Mouse (Mus musculus) gastrocnemius, postnatal 4 days (tissue): ENCODE data around the gene Ttc7b. TPM values are rescaled to one million over a fixed set of nuclear protein-coding genes. Genes with fewer than 3 reads are reported as not detected.
A peak's percentile ranks its signal among the peaks of the same experiment; 100 is the strongest.

ENCODE experiments used
- DNase-seq, 2 experiments: peaks; one replicate each; pipeline ENCODE4 v3.0.0; 2021 to 2022; ENCODE audit warnings: low spot score in 2 of 2, mixed read lengths in 2 of 2
- total RNA-seq, 2 experiments: library from RNA; stranded (reverse); gene quantifications; 2 replicates each; pipeline ENCODE4 v1.2.3; 2021

The Ttc7b gene
- total RNA-seq, 2 experiments from 2014 or later = 56.6 to 59.0 TPM

DNA sequence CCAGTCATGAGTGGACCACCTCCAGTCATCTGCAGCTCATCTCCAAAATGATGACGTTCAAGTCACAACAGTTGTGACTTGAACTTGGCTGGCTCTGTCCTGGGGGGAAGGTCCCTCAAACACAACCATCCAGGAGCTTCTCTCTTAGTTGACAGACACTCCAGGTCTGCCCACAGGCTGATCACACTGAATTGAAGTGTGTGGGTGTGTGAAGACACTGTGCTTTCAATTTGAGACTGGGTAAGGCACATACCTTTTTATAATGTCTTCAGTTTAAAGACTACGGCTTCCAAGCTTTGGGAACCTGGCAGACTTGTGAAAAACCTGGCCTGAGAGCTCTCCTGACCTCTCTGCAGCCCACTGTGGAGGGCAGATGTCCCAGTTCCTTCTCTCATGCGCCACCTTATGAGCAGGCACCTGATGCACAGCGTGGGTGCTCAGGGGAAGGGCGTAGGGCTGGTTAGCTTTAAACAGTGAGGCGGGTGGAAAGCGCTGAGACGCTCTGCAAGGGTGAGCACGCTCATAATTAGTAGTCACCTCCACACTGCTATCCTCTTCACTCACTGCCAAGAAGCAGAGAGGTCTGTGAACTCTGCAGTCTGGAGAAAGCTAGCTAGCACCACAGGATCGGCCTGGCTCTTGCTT is 28.5 kb downstream of the Ttc7b start:
- no peak for DNase-seq

DNA sequence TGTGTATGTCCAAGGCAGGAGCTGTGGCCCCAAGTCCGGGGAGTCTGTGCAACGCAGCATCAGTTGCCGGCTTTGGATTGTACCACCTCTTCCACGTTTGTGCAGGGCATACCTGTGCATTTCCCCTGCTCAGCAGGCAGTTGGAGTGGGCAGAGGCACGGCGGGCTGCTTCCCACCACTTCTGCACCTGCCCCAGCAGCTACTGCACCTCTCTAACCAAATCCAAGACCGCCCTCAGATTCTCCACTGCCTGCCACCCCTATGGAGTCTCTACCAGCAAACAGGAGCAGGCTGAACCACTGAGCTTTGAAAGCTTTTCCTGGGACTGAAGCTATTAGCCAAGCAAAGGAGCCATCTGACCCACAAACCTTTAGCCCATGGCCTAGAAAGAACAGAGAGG is 30.8 kb downstream of the Ttc7b start:
- no peak for DNase-seq

- DNase-seq = no peak
Measured at GRCm38 (mm10) chr12:100488368-100488767, 32.3 kb downstream of the Ttc7b start.

DNA sequence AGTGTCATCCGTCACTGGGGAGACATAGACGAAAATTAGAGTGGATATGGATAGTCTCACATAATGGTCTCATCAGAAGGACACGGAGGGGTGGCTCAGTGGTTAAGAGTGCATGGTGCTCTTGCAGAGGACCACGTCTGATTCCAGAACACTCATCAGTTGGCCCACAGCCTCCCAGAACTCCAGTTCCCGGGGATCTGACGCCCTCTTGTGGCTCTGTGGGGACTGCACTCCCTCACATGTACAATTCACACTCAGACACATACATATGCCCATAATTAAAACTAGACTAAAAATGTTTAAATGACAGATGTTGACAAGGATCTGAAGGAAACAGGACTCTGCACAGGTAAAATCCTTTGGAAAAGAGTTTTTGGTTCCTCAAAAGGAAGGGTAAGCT is 34.4 kb downstream of the Ttc7b start:
- DNase-seq = no peak

- DNase-seq = no peak
Measured at GRCm38 (mm10) chr12:100483054-100483453, 37.6 kb downstream of the Ttc7b start.

GRCm38 (mm10) chr12:100482255-100482654 is 38.4 kb downstream of the Ttc7b start:
- no peak for DNase-seq

GRCm38 (mm10) chr12:100481443-100482026 is 39.1 kb downstream of the Ttc7b start:
- no peak for DNase-seq

- DNase-seq = no peak
Measured at GRCm38 (mm10) chr12:100480642-100481442, 39.8 kb downstream of the Ttc7b start.

DNA sequence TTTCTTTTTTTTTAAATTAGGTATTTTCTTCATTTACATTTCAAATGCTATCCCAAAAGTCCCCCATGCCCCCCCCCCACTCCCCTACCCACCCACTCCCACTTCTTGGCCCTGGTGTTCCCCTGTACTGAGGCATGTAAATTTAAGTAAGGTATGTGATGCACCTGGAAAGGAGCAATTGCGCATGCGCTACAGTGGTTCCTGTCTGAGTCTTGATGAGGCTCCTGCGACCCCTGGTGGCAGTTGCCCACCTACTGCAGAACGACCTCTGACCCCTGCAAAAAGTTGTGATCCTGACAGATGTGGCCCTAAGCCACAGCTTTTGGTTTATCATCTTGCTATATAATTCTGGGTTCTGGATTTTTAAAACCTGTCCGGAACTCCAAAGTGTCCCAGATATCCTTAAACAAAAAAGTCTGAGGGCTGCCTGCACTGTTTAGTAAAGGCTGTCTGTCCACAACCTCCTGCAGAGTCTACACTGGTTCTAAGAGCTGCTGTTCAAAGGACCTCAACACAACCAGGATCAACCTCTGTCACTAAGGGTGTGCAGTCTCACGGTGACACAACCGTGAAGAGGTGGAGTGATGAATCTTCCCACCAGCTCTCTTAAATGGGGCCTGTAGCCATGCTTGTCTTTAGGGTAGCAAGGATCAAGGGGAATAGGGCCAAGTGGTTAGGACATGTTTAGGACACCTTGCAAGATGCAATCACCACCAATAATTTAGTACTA is 40.6 kb downstream of the Ttc7b start:
- DNase-seq = peak; percentile 41 to 62

DNA sequence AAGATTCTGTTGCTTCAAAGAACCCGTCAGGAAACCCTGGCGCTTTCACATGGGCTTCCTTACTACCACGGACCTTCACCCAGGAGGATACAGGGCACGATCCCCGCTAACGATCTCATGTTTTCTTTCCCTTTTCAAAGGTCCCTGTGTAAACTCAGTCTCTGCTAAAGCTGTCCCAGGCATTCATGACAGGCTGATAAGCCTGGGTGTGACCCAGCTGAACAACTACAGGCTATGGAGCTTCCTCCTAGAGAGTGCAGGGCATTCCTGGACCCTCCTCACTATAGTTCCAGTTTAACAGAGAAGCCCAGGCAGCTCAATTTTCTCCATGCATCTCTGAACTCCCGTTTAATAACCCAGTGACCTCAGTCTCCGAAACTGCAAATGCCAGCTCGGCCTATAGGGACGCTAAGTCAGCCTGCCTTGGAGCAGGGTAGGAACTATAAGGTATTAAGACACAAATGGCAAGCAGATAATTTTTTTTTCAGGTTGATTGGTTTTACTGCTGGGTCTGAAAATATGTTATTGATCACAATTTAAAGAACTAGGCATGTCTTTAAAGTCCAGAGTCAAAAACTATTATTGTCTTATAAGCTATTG is 41.3 kb downstream of the Ttc7b start:
- no peak for DNase-seq

GRCm38 (mm10) chr12:100478615-100479014 is 42.0 kb downstream of the Ttc7b start:
- no peak for DNase-seq

DNA sequence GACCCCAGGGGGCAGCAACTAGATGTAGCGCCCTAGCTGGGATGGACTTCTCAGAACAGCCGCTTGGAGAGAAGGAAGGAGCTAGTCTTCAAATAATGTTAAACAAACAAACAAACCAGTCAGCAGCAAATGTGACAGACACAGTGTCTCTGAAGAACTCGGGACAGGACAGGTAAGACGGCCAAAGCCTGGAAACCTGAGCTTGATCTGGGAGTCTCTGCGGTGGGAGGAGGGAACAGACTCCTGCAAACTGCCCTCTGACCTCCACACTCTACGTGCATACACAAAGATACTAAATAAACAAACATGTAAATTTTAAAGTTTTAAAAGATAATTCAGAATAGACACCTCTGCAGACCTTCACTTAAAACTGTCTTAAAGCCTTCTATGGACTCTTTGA is 42.5 kb downstream of the Ttc7b start:
- no peak for DNase-seq

GRCm38 (mm10) chr12:100477474-100477873 is 43.2 kb downstream of the Ttc7b start:
- DNase-seq = no peak

GRCm38 (mm10) chr12:100476351-100476750 is 44.3 kb downstream of the Ttc7b start:
- DNase-seq = no peak

DNA sequence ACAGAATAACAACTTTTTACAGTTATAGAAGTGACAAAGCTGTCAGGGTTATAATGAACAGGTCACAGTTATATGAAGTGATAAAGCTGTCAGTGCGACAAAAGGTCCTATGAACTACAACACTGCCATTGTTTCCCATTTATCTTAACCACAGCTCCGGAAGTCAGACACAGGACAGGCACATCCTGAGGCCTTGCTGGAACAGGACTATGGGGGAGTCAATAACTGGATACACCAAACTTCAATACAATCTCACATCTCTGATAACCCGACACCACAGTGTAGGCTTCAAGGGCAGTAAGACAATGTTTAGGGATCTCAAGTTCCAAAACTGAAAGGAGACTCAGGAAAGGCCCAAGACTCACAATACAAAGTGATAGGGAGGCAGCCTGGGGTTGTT is 45.1 kb downstream of the Ttc7b start:
- DNase-seq = no peak

GRCm38 (mm10) chr12:100474661-100475321 is 45.8 kb downstream of the Ttc7b start:
- no peak for DNase-seq

DNA sequence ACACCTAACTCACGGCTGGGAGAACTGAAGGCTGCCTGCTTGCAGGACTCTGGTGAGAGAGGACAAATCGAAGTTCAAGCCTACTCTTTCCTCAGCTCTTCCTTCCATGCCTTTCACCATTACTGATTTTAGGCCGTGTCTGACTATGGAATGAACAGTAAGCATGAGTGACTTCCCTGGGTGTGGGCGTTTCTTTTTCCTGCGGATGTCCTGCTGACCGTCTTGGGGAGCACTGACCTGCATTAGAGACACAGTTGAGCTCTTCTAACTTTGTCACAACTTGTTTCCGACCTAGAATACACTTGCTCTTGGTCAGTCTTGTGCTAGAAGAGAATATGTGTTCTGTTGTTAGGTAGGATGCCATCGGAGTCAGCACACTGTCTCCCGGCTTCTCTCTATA is 50.3 kb downstream of the Ttc7b start:
- no peak for DNase-seq

DNA sequence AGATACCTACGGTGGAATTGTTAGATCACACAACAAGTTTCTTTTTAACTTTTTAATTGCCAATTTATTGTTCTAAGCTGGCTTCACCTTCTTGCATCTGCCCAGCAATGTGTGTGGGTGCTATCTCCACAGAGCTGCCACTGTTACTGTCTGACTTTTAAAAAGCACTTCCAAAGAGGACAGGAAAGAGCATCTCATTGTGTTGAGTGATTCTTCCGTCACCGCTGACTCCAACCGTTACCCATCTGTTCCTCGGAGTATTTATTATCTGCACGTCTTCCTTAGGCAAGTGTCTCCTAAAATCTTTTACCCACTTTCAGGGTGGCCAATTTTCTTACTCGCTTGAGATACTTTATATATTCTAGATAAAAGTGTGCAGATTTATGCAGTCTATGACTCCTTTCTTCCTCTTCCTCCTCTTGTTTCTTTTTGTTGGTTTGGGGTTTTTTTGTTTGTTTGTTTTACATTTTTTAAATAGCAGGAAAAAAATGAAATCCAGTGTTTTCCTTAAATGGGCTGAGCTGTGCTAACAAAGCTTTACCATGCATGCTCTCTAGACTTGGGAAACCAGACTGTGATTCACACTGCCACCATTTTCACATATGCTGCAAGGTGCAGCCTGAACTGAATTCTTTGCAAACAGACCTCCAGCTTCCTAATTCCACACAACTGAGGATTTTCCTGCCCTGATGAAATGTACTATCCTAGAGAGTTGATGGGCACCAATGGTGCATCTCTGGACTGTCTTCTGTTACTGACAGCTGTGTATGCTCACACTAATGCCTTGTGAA is 50.9 kb downstream of the Ttc7b start:
- no peak for DNase-seq

DNA sequence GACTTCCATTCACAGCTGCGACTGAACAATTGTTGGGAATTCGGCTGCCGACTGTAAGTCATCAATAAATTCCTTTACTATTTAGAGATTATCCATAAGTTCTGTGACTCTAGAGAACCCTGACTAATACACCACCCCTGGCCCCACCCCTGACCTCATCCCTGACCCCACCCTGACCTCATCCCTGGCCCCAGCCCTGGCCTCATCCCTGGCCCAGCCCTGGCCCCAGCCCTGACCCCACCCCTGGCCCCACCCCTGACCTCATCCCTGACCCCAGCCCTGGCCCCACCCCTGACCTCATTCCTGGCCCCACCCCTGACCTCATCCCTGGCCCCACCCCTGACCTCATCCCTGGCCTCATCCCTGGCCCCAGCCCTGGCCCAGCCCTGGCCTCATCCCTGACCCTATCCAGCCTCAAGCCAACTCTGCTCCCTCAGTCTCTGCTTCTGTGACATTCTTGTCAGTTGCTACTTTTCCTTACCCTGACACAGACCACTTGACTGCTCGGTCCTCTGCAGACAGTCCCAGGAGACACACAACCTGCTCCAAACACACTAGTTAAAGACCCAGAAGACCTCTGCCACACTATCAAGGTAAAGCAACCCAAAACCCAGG is 55.4 kb downstream of the Ttc7b start:
- DNase-seq = no peak

GRCm38 (mm10) chr12:100457701-100458100 is 62.9 kb downstream of the Ttc7b start:
- no peak for DNase-seq
